Mouse (Mus musculus) liver, adult 2 months (tissue): ENCODE data around the gene Mbnl1. TPM values are rescaled to one million over a fixed set of nuclear protein-coding genes. Genes with fewer than 3 reads are reported as not detected.
"Not testable (repeated sequence)": the region's sequence is repeated elsewhere in the genome, so short reads cannot be mapped to it uniquely, and the experiment has no call there.

Experiments
- DNase-seq: peaks from one replicate; pipeline ENCODE4 v3.0.0-alpha.2; 2011; ENCODE audit warnings: low read depth, low spot score; ENCODE audit errors: extremely low read depth
- H3K27ac ChIP-seq: fragments of 200-500 bp; replicated peaks from 2 replicates; pipeline ENCODE4 v1.5.1; 2012; ENCODE audit warnings: low read depth, mild to moderate bottlenecking, control low read depth, inconsistent platforms, low read length; ENCODE audit not compliant: insufficient read depth
- H3K27me3 ChIP-seq: fragments of 200-500 bp; 2 replicates; pipeline ENCODE4 v1.6.1; 2012; ENCODE audit warnings: mild to moderate bottlenecking, moderate library complexity, low read length, inconsistent platforms; ENCODE audit not compliant: control insufficient read depth, insufficient read depth
- H3K36me3 ChIP-seq: fragments of 200-500 bp; 2 replicates; pipeline ENCODE4 v1.6.1; 2012; ENCODE audit warnings: low read length, inconsistent platforms; ENCODE audit not compliant: control insufficient read depth, insufficient read depth
- H3K4me1 ChIP-seq: fragments of 200-500 bp; 2 replicates; pipeline ENCODE4 v1.6.1; 2011; ENCODE audit warnings: low read length; ENCODE audit not compliant: control insufficient read depth, insufficient read depth
- H3K4me3 ChIP-seq: fragments of 200-500 bp; 2 replicates; pipeline ENCODE4 v1.5.1; 2011; ENCODE audit warnings: low read depth, mild to moderate bottlenecking, control low read depth, low read length, moderate library complexity; ENCODE audit not compliant: insufficient read depth
- H3K79me2 ChIP-seq: fragments of 200-500 bp; 2 replicates; pipeline ENCODE4 v1.6.1; 2012; ENCODE audit warnings: inconsistent platforms, mild to moderate bottlenecking, low read length, moderate library complexity; ENCODE audit not compliant: control insufficient read depth, insufficient read depth
- H3K9ac ChIP-seq: fragments of 200-500 bp; 2 replicates; pipeline ENCODE4 v1.6.1; 2012; ENCODE audit warnings: low read depth, mild to moderate bottlenecking, control low read depth, inconsistent platforms, low read length
- CTCF ChIP-seq: fragments of 200-500 bp; IDR thresholded peaks from 2 replicates; pipeline ENCODE4 v1.5.1; 2011; ENCODE audit warnings: low read depth, low read length, control low read depth
- POLR2A ChIP-seq: fragments of 200-500 bp; IDR thresholded peaks from 2 replicates; pipeline ENCODE4 v1.6.1; 2011; ENCODE audit warnings: low read length, control low read depth; ENCODE audit not compliant: insufficient read depth; ENCODE audit errors: extremely low read depth
- WGBS: fragments of 180-500 bp; shearing (Covaris S2); methylation state at CpG from one replicate; pipeline ENCODE4 v1.1.7; 2018; 5-methylcytosine and 5-hydroxymethylcytosine counted together
- polyA plus RNA-seq: library from polyadenylated mRNA; depleted of rRNA; stranded (reverse); fragments of >200 nt; gene quantifications from 2 replicates; pipeline ENCODE4 v1.2.3, GENCODE M21; 2012
- total RNA-seq: library from RNA; depleted of rRNA; stranded (reverse); fragments of >200 nt; gene quantifications from 2 replicates; pipeline ENCODE4 v1.2.3, GENCODE M21; 2014

Mbnl1 gene
- total and polyA plus RNA-seq, 2 experiments, result 27.3 to 111 TPM

GRCm38 (mm10) chr3:60483305-60483704, 10.7 kb downstream of the Mbnl1 start:
- H3K4me3 ChIP-seq, result no peak overlapping the region
- no peak for DNase-seq
- H3K36me3 ChIP-seq, result no peaks in the 10 kb centered on the region
- no peak overlapping the region for H3K27ac ChIP-seq
- H3K4me1 ChIP-seq, result peaks cover 3% of the 10 kb centered on the region; the same call in 1 of the 2 replicates
- H3K9ac ChIP-seq, result no peak overlapping the region
- TF ChIP-seq CTCF, result no peak
- TF ChIP-seq POLR2A, result no peak
- H3K79me2 ChIP-seq, result no peaks in the 10 kb centered on the region
- H3K27me3 ChIP-seq, result no peaks in the 10 kb centered on the region

GRCm38 (mm10) chr3:60485987-60486712, 13.5 kb downstream of the Mbnl1 start:
- Histone ChIP-seq H3K27me3 (no peaks in the 10 kb centered on the region), H3K27ac (no peak overlapping the region), H3K36me3 (no peaks in the 10 kb centered on the region), H3K4me3 (no peak overlapping the region), H3K4me1 (peaks cover 3% of the 10 kb centered on the region; the same call in 1 of the 2 replicates), H3K79me2 (no peaks in the 10 kb centered on the region), H3K9ac (no peak overlapping the region)
- 81% methylated on average over 4 of the region's 4 CpGs for WGBS
- DNase-seq, result peak; percentile 57
- no peak for TF ChIP-seq POLR2A

- DNase-seq, result no peak
- Histone ChIP-seq H3K79me2 (no peaks in the 10 kb centered on the region), H3K4me1 (peaks cover 3% of the 10 kb centered on the region; the same call in 1 of the 2 replicates), H3K9ac (no peak overlapping the region), H3K36me3 (no peaks in the 10 kb centered on the region), H3K27me3 (no peaks in the 10 kb centered on the region), H3K27ac (no peak overlapping the region), H3K4me3 (no peak overlapping the region)
- TF ChIP-seq POLR2A, result no peak
- no peak for TF ChIP-seq CTCF
- 77% methylated on average over 3 of the region's 3 CpGs for WGBS
These were observed 14.1 kb downstream of the Mbnl1 start for GRCm38 (mm10) chr3:60486713-60487170.

- TF ChIP-seq POLR2A (no peak), CTCF (no peak)
- Histone ChIP-seq H3K79me2 (no peaks in the 10 kb centered on the region), H3K27me3 (no peaks in the 10 kb centered on the region), H3K36me3 (no peaks in the 10 kb centered on the region), H3K4me3 (no peak overlapping the region), H3K4me1 (peaks cover 3% of the 10 kb centered on the region; the same call in 1 of the 2 replicates), H3K9ac (no peak overlapping the region), H3K27ac (no peak overlapping the region)
- no peak for DNase-seq
- WGBS, result 96% methylated on average over 6 of the region's 6 CpGs
These were observed 16.9 kb downstream of the Mbnl1 start for GRCm38 (mm10) chr3:60489509-60489908.

- H3K79me2 ChIP-seq, result not testable (repeated sequence)
These were observed 22.3 kb downstream of the Mbnl1 start for GRCm38 (mm10) chr3:60494774-60495535.

GRCm38 (mm10) chr3:60496197-60496596, 23.6 kb downstream of the Mbnl1 start:
- WGBS, result 83% methylated on average over 5 of the region's 5 CpGs
- Histone ChIP-seq H3K27ac (no peak overlapping the region), H3K36me3 (no peaks in the 10 kb centered on the region), H3K9ac (no peak overlapping the region), H3K79me2 (peaks cover 1% of the 10 kb centered on the region; the same call in 1 of the 2 replicates), H3K4me1 (peaks cover 12% of the 10 kb centered on the region), H3K27me3 (no peaks in the 10 kb centered on the region), H3K4me3 (no peak overlapping the region)
- no peak for DNase-seq
- no peak for TF ChIP-seq POLR2A
- TF ChIP-seq CTCF, result no peak

More at GRCm38 (mm10) chr3:60494774-60495535, 22.3 kb downstream of the Mbnl1 start:
- peaks cover 11% of the 10 kb centered on the region for H3K4me1 ChIP-seq
- not testable (repeated sequence) for H3K27ac ChIP-seq, H3K4me3 ChIP-seq, H3K9ac ChIP-seq, DNase-seq, H3K36me3 ChIP-seq, H3K27me3 ChIP-seq
- 71% methylated on average over 9 of the region's 16 CpGs for WGBS
